Mouse (Mus musculus): ENCODE results near the gene Lama4.

GRCm38 (mm10) chr10:39039564-39039963, 74.2 kb downstream of the Lama4 start:
- TF ChIP-seq POLR2A (IDR thresholded peaks at IDR 0.05; ENCODE audit: control insufficient read depth, low read depth, low read length) (no peak), CTCF (IDR thresholded peaks at IDR 0.05; ENCODE audit: control insufficient read depth, insufficient read depth, insufficient replicate concordance, low read depth, low read length) (no peak)

All from testis, adult 2 months (tissue).